Mouse (Mus musculus) stomach, postnatal 0 days (tissue): Measurements from ENCODE around the gene Slit3.

Experiments used
- CTCF ChIP-seq: IDR thresholded peaks from 2 replicates; pipeline ENCODE4 v1.5.1; 2016; ENCODE audit warnings: antibody characterized with exemption, low read depth, mild to moderate bottlenecking, moderate library complexity
- EP300 ChIP-seq: optimal IDR thresholded peaks from 2 replicates; pipeline ENCODE3; 2016; ENCODE audit warnings: antibody characterized with exemption

DNA sequence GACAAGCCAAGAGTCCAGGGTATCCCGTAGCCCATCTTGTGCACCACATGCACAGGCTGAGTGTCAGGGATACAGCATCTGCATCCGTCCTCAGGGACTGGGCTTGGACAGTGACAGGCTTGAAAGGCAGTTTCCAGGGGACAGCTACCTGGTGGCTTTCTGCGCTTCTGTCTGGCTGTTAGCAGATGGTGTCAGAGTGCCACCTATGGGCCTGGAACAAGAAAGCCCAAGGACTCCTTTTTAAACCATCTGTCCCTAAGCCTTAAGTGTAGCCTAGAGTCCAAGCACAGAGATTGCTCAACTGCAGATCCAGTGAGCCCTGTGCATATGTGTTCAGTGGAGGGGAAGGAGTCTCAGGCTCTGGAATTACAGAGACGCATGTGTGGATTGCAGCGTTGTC is 544.0 kb downstream of the Slit3 start:
- TF ChIP-seq EP300 (no peak), CTCF (peak; percentile 76)
